26 mouse cellular contexts compared by ENCODE assay signal in the genomic region with DNA sequence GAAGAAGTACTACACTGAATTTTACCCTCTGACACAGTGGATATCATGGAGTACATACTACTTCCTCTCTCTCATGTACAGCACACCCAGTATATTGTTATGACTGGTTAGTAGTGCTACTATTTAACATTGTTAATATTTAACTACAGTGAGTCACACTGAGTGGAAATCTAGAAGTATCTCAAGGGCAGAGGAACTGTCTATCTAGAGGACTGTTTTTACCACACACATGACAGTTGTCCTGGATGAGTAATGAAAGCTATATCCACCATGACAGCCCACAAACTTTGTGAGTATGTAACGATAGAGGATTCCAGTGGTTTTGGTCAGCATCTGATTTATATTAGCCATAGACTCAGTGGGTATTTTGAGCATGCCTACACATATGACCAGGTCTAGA.
A peak's percentile ranks its signal among the peaks of the same experiment; 100 is the strongest.
DNase-seq lines count a peak whose midpoint lies in the region; ATAC-seq and TF ChIP-seq lines count a peak whose summit lies in the region.
"Had no signal": no experiment of that assay in that cellular context is flagged by ENCODE, and none has a peak within 500 bp of the region (broad histone marks: within the 10 kb centered on the region; RNA-seq: fewer than 3 reads in every experiment).

No protein-coding gene starts in this region.

- H3K9me3 ChIP-seq in MEL (replicated peaks; ENCODE audit: insufficient read depth, low read length), result no peaks in the 10 kb centered on the region
- H3K9me3 ChIP-seq in intestine, embryonic 15.5 days, result no peaks in the 10 kb centered on the region
- H3K9me3 ChIP-seq in stomach, embryonic 15.5 days, result no peaks in the 10 kb centered on the region
- H3K9me3 ChIP-seq: G1E; heart, embryonic 13.5 days; hindbrain, embryonic 10.5 days; hindbrain, embryonic 15.5 days; liver, embryonic 15.5 days; lung, embryonic 15.5 days; midbrain, embryonic 10.5 days; midbrain, embryonic 15.5 days; neural tube, embryonic 12.5 days had no signal

- H3K27ac ChIP-seq in MEL (ENCODE audit: control insufficient read depth, low read depth, low read length), result no peak overlapping the region
- no peak overlapping the region for H3K27ac ChIP-seq in intestine, embryonic 15.5 days
- H3K27ac ChIP-seq in stomach, embryonic 15.5 days, result no peak overlapping the region
- H3K27ac ChIP-seq: heart, embryonic 13.5 days; hindbrain, embryonic 10.5 days; hindbrain, embryonic 15.5 days; liver, embryonic 15.5 days; lung, embryonic 15.5 days; midbrain, embryonic 10.5 days; midbrain, embryonic 15.5 days; neural tube, embryonic 12.5 days had no signal

- no peak overlapping the region for H3K4me3 ChIP-seq in MEL (ENCODE audit: control insufficient read depth in 1 of 2, insufficient read depth in 1 of 2, low read depth in 2 of 2, low read length in 2 of 2)
- H3K4me3 ChIP-seq in intestine, embryonic 15.5 days (replicated peaks), result no peak overlapping the region
- H3K4me3 ChIP-seq in stomach, embryonic 15.5 days (replicated peaks), result no peak overlapping the region
- H3K4me3 ChIP-seq: heart, embryonic 13.5 days; hindbrain, embryonic 10.5 days; hindbrain, embryonic 15.5 days; liver, embryonic 15.5 days; lung, embryonic 15.5 days; midbrain, embryonic 10.5 days; midbrain, embryonic 15.5 days; neural tube, embryonic 12.5 days had no signal

- no peak for TF ChIP-seq POLR2A in MEL (IDR thresholded peaks at IDR 0.05; ENCODE audit: control insufficient read depth in 1 of 2, insufficient read depth in 1 of 2, low read depth in 1 of 2, low read length in 2 of 2, poor library complexity in 1 of 2)

- no peaks in the 10 kb centered on the region for H3K4me1 ChIP-seq in MEL (ENCODE audit: control insufficient read depth in 1 of 2, insufficient read depth in 2 of 2, low read length in 2 of 2)
- no peaks in the 10 kb centered on the region for H3K4me1 ChIP-seq in intestine, embryonic 15.5 days (replicated peaks)
- H3K4me1 ChIP-seq in stomach, embryonic 15.5 days, result no peaks in the 10 kb centered on the region
- H3K4me1 ChIP-seq: heart, embryonic 13.5 days; hindbrain, embryonic 10.5 days; hindbrain, embryonic 15.5 days; liver, embryonic 15.5 days; lung, embryonic 15.5 days; midbrain, embryonic 10.5 days; midbrain, embryonic 15.5 days; neural tube, embryonic 12.5 days had no signal

- peak; percentile 89 for ATAC-seq in intestine, embryonic 15.5 days
- 0 out of 2 replicates have a peak, but pooled peaks have one; percentile 35 for ATAC-seq in stomach, embryonic 15.5 days (ENCODE audit: insufficient read depth, low FRiP score, low read depth)
- no peak for ATAC-seq in monocyte, adult 5-6 weeks (replicated peaks; ENCODE audit: insufficient number of reproducible peaks, low FRiP score, low TSS enrichment, poor library complexity, severe bottlenecking)
- ATAC-seq: forebrain, embryonic 14.5 days; midbrain, embryonic 15.5 days had no signal

- no peaks in the 10 kb centered on the region for H3K79me2 ChIP-seq in MEL (ENCODE audit: control insufficient read depth, insufficient read depth, low read length, poor library complexity)

- 87% methylated on average over 1 of the region's 1 CpGs for WGBS in intestine, embryonic 15.5 days
- 77% methylated on average over 1 of the region's 1 CpGs for WGBS in stomach, embryonic 15.5 days

- DNase-seq in 3T3-L1 (ENCODE audit: low read depth, low spot score) (peak; percentile 96), MEL (ENCODE audit: low read depth, low spot score) (peak; percentile 8)
- DNase-seq in embryo, embryonic 11 days, result no peak
- DNase-seq in right cerebral cortex, postnatal 36 days (ENCODE audit: low spot score in 2 of 2), result no peak
- DNase-seq: adrenal gland, postnatal 25 days; cerebellum, adult 18-20 months; cerebellum, postnatal 14 days; heart, postnatal 10 days; kidney, adult 9 months; kidney, postnatal 14 days; liver; right cerebral cortex, adult 18-20 months; thymus, postnatal 14 days had no signal

- no peaks in the 10 kb centered on the region for H3K36me3 ChIP-seq in MEL (ENCODE audit: control insufficient read depth in 1 of 2, insufficient read depth in 2 of 2, low read length in 2 of 2)
- no peaks in the 10 kb centered on the region for H3K36me3 ChIP-seq in intestine, embryonic 15.5 days
- no peaks in the 10 kb centered on the region for H3K36me3 ChIP-seq in stomach, embryonic 15.5 days
- H3K36me3 ChIP-seq: heart, embryonic 13.5 days; hindbrain, embryonic 10.5 days; hindbrain, embryonic 15.5 days; liver, embryonic 15.5 days; lung, embryonic 15.5 days; midbrain, embryonic 10.5 days; midbrain, embryonic 15.5 days; neural tube, embryonic 12.5 days had no signal

- H3K9ac ChIP-seq in MEL (ENCODE audit: control insufficient read depth, low read depth, low read length, poor library complexity, severe bottlenecking), result no peak overlapping the region
- H3K9ac ChIP-seq in intestine, embryonic 15.5 days, result no peak overlapping the region
- no peak overlapping the region for H3K9ac ChIP-seq in stomach, embryonic 15.5 days
- H3K9ac ChIP-seq: heart, embryonic 13.5 days; hindbrain, embryonic 15.5 days; liver, embryonic 15.5 days; lung, embryonic 15.5 days; midbrain, embryonic 15.5 days; neural tube, embryonic 12.5 days had no signal

- no peak for TF ChIP-seq CTCF in MEL (IDR thresholded peaks at IDR 0.05 in 2 of 3, conservative IDR thresholded peaks at IDR 0.05 in 1 of 3; ENCODE audit: control insufficient read depth in 1 of 3, insufficient read depth in 1 of 3, low read depth in 2 of 3, low read length in 3 of 3, poor library complexity in 1 of 3, severe bottlenecking in 1 of 3)

- TF ChIP-seq EP300 in MEL (IDR thresholded peaks at IDR 0.05; ENCODE audit: low read depth in 1 of 2, low read length in 2 of 2), result no peak

- no peaks in the 10 kb centered on the region for H3K27me3 ChIP-seq in MEL (ENCODE audit: control insufficient read depth in 1 of 2, insufficient read depth in 2 of 2, low read length in 2 of 2)
- H3K27me3 ChIP-seq in intestine, embryonic 15.5 days (replicated peaks), result no peaks in the 10 kb centered on the region
- H3K27me3 ChIP-seq in stomach, embryonic 15.5 days (replicated peaks), result no peaks in the 10 kb centered on the region
- H3K27me3 ChIP-seq: heart, embryonic 13.5 days; hindbrain, embryonic 15.5 days; liver, embryonic 15.5 days; lung, embryonic 15.5 days; midbrain, embryonic 15.5 days; neural tube, embryonic 12.5 days had no signal

- H3K4me2 ChIP-seq in intestine, embryonic 15.5 days (replicated peaks), result no peak overlapping the region
- no peak overlapping the region for H3K4me2 ChIP-seq in stomach, embryonic 15.5 days
- H3K4me2 ChIP-seq: heart, embryonic 13.5 days; hindbrain, embryonic 15.5 days; liver, embryonic 15.5 days; lung, embryonic 15.5 days; midbrain, embryonic 15.5 days; neural tube, embryonic 12.5 days had no signal

- no peak for TF ChIP-seq RAD21 in MEL (IDR thresholded peaks at IDR 0.05; ENCODE audit: low read depth, low read length)

TF ChIP-seq in MEL, 35 proteins besides CTCF, POLR2A, EP300 and RAD21:
- no peak for TF ChIP-seq GATA1 (IDR thresholded peaks at IDR 0.05; ENCODE audit: low read depth, low read length)
- TF ChIP-seq TCF12 (IDR thresholded peaks at IDR 0.05; ENCODE audit: low read depth, low read length), result no peak
- no peak for TF ChIP-seq KAT2A (conservative IDR thresholded peaks at IDR 0.05; ENCODE audit: low read depth, low read length)
- no peak for TF ChIP-seq ZC3H11A (IDR thresholded peaks at IDR 0.05; ENCODE audit: low read depth, low read length)
- TF ChIP-seq GABPA (IDR thresholded peaks at IDR 0.05; ENCODE audit: low read depth, low read length), result no peak
- no peak for TF ChIP-seq ETS1 (IDR thresholded peaks at IDR 0.05; ENCODE audit: low read depth, low read length)
- no peak for TF ChIP-seq USF2 (IDR thresholded peaks at IDR 0.05; ENCODE audit: borderline replicate concordance in 1 of 2, insufficient read depth in 1 of 2, low read depth in 1 of 2, low read length in 2 of 2)
- no peak for TF ChIP-seq NELFE (IDR thresholded peaks at IDR 0.05; ENCODE audit: low read depth, low read length)
- no peak for TF ChIP-seq CHD1 (IDR thresholded peaks at IDR 0.05; ENCODE audit: low read depth, low read length)
- TF ChIP-seq UBTF (IDR thresholded peaks at IDR 0.05; ENCODE audit: borderline replicate concordance, insufficient read depth, low read depth, low read length), result no peak
- no peak for TF ChIP-seq MXI1 (IDR thresholded peaks at IDR 0.05; ENCODE audit: low read depth, low read length)
- TF ChIP-seq TBP (IDR thresholded peaks at IDR 0.05; ENCODE audit: low read depth, low read length), result no peak
- no peak for TF ChIP-seq NRF1 (IDR thresholded peaks at IDR 0.05; ENCODE audit: insufficient read depth, low read depth, low read length, poor library complexity, severe bottlenecking)
- no peak for TF ChIP-seq ZNF384 (IDR thresholded peaks at IDR 0.05; ENCODE audit: low read depth, low read length)

Comparison
In these comparisons a context has a peak if more than half of its experiments do, and no peak if none do; other contexts are left out.
1. DNase-seq: peak in 3T3-L1 (single experiment) and MEL (single experiment); none in embryo, embryonic 11 days (single experiment) and right cerebral cortex, postnatal 36 days (0 of 2).